Mouse (Mus musculus) brain, embryonic 14.5 days (tissue): ENCODE results near the gene Brinp3.

ENCODE experiments used
- CTCF ChIP-seq: fragments of 200-500 bp; IDR thresholded peaks from 2 replicates; pipeline ENCODE4 v1.5.1; 2012; ENCODE audit warnings: inconsistent platforms, mild to moderate bottlenecking, moderate library complexity, borderline replicate concordance; ENCODE audit not compliant: insufficient read depth, insufficient read length; ENCODE audit errors: extremely low read depth
- POLR2A ChIP-seq: fragments of 200-500 bp; IDR thresholded peaks from 2 replicates; pipeline ENCODE4 v1.6.1; 2012; ENCODE audit warnings: mild to moderate bottlenecking, inconsistent platforms, borderline replicate concordance; ENCODE audit not compliant: poor library complexity, insufficient read depth, insufficient read length, severe bottlenecking; ENCODE audit errors: extremely low read depth

GRCm38 (mm10) chr1:146562144-146562543 is 67.6 kb downstream of the Brinp3 start:
- no peak for TF ChIP-seq CTCF
- TF ChIP-seq POLR2A: no peak
